Mouse (Mus musculus): Measurements from ENCODE around the gene Mapk12.

- no peak for TF ChIP-seq CTCF (IDR thresholded peaks at IDR 0.05; ENCODE audit: low read depth, low read length)
- no peak for TF ChIP-seq POLR2A (IDR thresholded peaks at IDR 0.05; ENCODE audit: borderline replicate concordance, low read depth, low read length)
These were observed 9.5 kb upstream of the Mapk12 start for GRCm38 (mm10) chr15:89150041-89150390.

Measured in bone marrow macrophage, adult 2 months (primary cell).